Mouse (Mus musculus) cortical plate, adult 2 months (tissue): Measurements from ENCODE around the gene Zfp422. TPM values are rescaled to one million over a fixed set of nuclear protein-coding genes. Genes with fewer than 3 reads are reported as not detected.
"Not testable (repeated sequence)": the region's sequence is repeated elsewhere in the genome, so short reads cannot be mapped to it uniquely, and the experiment has no call there.

Source experiments
- H3K27ac ChIP-seq: fragments of 200-500 bp; 2 replicates; pipeline ENCODE4 v1.5.1; 2012; ENCODE audit warnings: low read length, control low read depth, inconsistent platforms; ENCODE audit not compliant: insufficient read depth
- H3K4me1 ChIP-seq: fragments of 200-500 bp; 2 replicates; pipeline ENCODE4 v1.6.1; 2011; ENCODE audit warnings: low read length; ENCODE audit not compliant: control insufficient read depth, insufficient read depth
- H3K4me3 ChIP-seq: fragments of 200-500 bp; 2 replicates; pipeline ENCODE4 v1.5.1; 2011; ENCODE audit warnings: mild to moderate bottlenecking, low read length, control low read depth; ENCODE audit not compliant: insufficient read depth
- CTCF ChIP-seq: fragments of 200-500 bp; IDR thresholded peaks from 2 replicates; pipeline ENCODE4 v1.5.1; 2011; ENCODE audit warnings: mild to moderate bottlenecking, control low read depth, low read length; ENCODE audit not compliant: insufficient read depth; ENCODE audit errors: extremely low read depth
- POLR2A ChIP-seq: fragments of 200-500 bp; IDR thresholded peaks from 2 replicates; pipeline ENCODE4 v1.6.1; 2011; ENCODE audit warnings: mild to moderate bottlenecking, low read length, control low read depth; ENCODE audit not compliant: insufficient read depth; ENCODE audit errors: extremely low read depth
- polyA plus RNA-seq: library from polyadenylated mRNA; depleted of rRNA; stranded (reverse); fragments of >200 nt; gene quantifications from 2 replicates; pipeline ENCODE4 v1.2.3, GENCODE M21; 2012; rRNA removed

Zfp422 gene
- polyA plus RNA-seq, 1 experiment, result 27.7 TPM

- Histone ChIP-seq H3K27ac (no peak overlapping the region), H3K4me3 (no peak overlapping the region), H3K4me1 (no peaks in the 10 kb centered on the region)
- TF ChIP-seq CTCF (no peak), POLR2A (no peak)
Observed at GRCm38 (mm10) chr6:116607230-116607629, 21.6 kb downstream of the Zfp422 start.

GRCm38 (mm10) chr6:116600969-116601368, 27.8 kb downstream of the Zfp422 start:
- H3K4me1 ChIP-seq, H3K27ac ChIP-seq, H3K4me3 ChIP-seq: not testable (repeated sequence)

GRCm38 (mm10) chr6:116584095-116584494, 44.7 kb downstream of the Zfp422 start, which contains the start of gene Olfr215:
Gene Olfr215 (minus strand): TSS chr6:116584195.
- H3K27ac ChIP-seq, result no peak within 1 kb of the TSS
- H3K4me3 ChIP-seq, result no peak within 1 kb of the TSS
- TF ChIP-seq POLR2A, result no peak
- no peak for TF ChIP-seq CTCF
- H3K4me1 ChIP-seq, result no peaks in the 10 kb centered on the region

Other genes starting within 250 kb of the Zfp422 start
- 1.3 and 1.5 TPM in 2 replicates for gene Alox5, start 167.8 kb downstream of the Zfp422 start, polyA plus RNA-seq
- gene Olfr211, start 139.9 kb downstream of the Zfp422 start, polyA plus RNA-seq, result not detected in 2 replicates
- not detected in 2 replicates for gene Olfr212, start 122.5 kb downstream of the Zfp422 start, polyA plus RNA-seq
- not detected in 2 replicates for gene Olfr213, start 90.5 kb downstream of the Zfp422 start, polyA plus RNA-seq
- 0.08 and 0.11 TPM in 2 replicates for gene Gm5580, start 77.9 kb downstream of the Zfp422 start, polyA plus RNA-seq
- not detected in 2 replicates for gene Olfr214, start 74.8 kb downstream of the Zfp422 start, polyA plus RNA-seq
- not detected in 2 replicates for gene Olfr215, start 44.8 kb downstream of the Zfp422 start, polyA plus RNA-seq
- gene Depp1, start 21.6 kb upstream of the Zfp422 start, polyA plus RNA-seq, result 1.6 and 2.1 TPM in 2 replicates
- 3.5 and 3.9 TPM in 2 replicates for gene Rassf4, start 45.0 kb upstream of the Zfp422 start, polyA plus RNA-seq
- gene Tmem72, start 87.9 kb upstream of the Zfp422 start, polyA plus RNA-seq, result 0.08 TPM in 2 replicates